Mouse (Mus musculus): ENCODE results near the gene Ythdf1. TPM values are rescaled to one million over a fixed set of nuclear protein-coding genes. Genes with fewer than 3 reads are reported as not detected.

Gene Ythdf1
- total and polyA plus RNA-seq, 3 experiments = 36.8 to 72.2 TPM; not detected in 1

- no peak for TF ChIP-seq CHD2 (IDR thresholded peaks at IDR 0.05; ENCODE audit: low read length)
- TF ChIP-seq ZC3H11A (IDR thresholded peaks at IDR 0.05; ENCODE audit: low read depth, low read length) = no peak
Measured at GRCm38 (mm10) chr2:180915886-180916433, 4.8 kb downstream of the Ythdf1 start (continued).

DNA sequence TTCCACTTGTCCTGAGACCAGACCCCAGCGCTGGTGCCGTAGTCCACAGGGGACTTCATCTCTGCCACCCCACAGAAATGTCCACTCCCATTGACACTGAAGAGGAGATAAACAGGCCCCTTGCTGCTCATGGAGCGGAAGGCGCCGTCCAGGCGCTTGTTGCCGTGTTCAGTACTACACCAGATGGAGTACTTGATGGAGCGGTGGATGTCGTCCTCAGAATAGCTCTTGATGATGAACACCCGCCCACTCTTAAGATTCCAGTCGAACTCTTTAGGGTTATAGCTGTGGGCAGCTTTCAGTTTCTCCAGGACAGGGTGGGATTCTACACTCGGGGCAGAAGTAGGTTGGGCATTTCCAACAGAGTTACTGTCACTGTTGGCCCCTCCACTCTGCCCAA lies 9.8 kb downstream of the Ythdf1 start:
- no peak overlapping the region for H3K27ac ChIP-seq (ENCODE audit: control insufficient read depth, low read depth, low read length)
- H3K9ac ChIP-seq (ENCODE audit: control insufficient read depth, low read depth, low read length, poor library complexity, severe bottlenecking) = no peak overlapping the region

DNA sequence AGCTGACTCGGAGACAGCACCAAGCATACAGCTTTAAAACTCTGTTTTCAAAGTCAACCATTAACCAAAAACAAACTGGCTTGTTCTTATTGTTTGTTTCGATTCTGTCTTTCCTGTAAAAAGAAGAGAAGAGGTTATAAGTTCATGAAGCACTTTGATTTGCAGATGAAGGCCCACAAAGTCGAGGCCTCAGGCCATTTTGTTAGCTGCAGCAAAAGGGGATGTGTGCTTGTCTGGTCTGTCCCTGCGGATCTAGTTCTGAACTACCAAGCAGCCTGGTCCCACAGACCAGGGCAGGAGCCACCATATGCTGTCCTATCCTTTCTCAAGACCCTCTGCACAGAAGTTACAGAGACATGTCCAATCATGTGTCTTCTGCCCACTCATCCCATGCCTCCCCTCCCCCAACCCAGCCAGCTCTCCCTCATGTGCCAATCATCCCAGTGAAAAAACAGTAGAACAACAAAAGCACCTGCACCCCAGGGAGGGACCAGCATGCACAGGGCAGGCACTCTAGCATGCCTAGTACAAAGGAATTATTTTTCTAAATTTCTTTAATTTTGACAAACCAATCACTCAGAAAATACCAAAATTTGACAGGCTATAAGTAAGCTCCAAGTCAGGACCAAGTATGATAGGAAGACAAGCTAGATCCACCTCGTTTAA lies 15.1 kb downstream of the Ythdf1 start:
- Histone ChIP-seq H3K4me1 (ENCODE audit: control insufficient read depth in 1 of 2, insufficient read depth in 2 of 2, low read length in 2 of 2) (no peaks in the 10 kb centered on the region), H3K9me3 (replicated peaks; ENCODE audit: insufficient read depth, low read length) (no peaks in the 10 kb centered on the region), H3K9ac (ENCODE audit: control insufficient read depth, low read depth, low read length, poor library complexity, severe bottlenecking) (no peak overlapping the region), H3K27ac (ENCODE audit: control insufficient read depth, low read depth, low read length) (no peak overlapping the region), H3K4me3 (ENCODE audit: control insufficient read depth in 1 of 2, insufficient read depth in 1 of 2, low read depth in 2 of 2, low read length in 2 of 2) (no peak overlapping the region), H3K36me3 (ENCODE audit: control insufficient read depth in 1 of 2, insufficient read depth in 2 of 2, low read length in 2 of 2) (peaks cover 0 to 20% of the 10 kb centered on the region in 2 experiments; a peak in 3 of 4 replicates), H3K27me3 (ENCODE audit: control insufficient read depth in 1 of 2, insufficient read depth in 2 of 2, low read length in 2 of 2) (no peaks in the 10 kb centered on the region), H3K79me2 (ENCODE audit: control insufficient read depth, insufficient read depth, low read length, poor library complexity) (peaks cover 15% of the 10 kb centered on the region; the same call in 1 of the 2 replicates)
- DNase-seq (ENCODE audit: low read depth, low spot score) = no peak
- TF ChIP-seq POLR2AphosphoS2 (IDR thresholded peaks at IDR 0.05; ENCODE audit: low read length) = no peak
- no peak for TF ChIP-seq BHLHE40 (IDR thresholded peaks at IDR 0.05; ENCODE audit: borderline replicate concordance, low read depth, low read length)
- TF ChIP-seq SIN3A (IDR thresholded peaks at IDR 0.05; ENCODE audit: low read length) = no peak
- no peak for TF ChIP-seq MAFK (IDR thresholded peaks at IDR 0.05; ENCODE audit: borderline replicate concordance, low read depth, low read length)
- no peak for TF ChIP-seq TCF12 (IDR thresholded peaks at IDR 0.05; ENCODE audit: low read depth, low read length)
- no peak for TF ChIP-seq RAD21 (IDR thresholded peaks at IDR 0.05; ENCODE audit: low read depth, low read length)
- no peak for TF ChIP-seq MYB (IDR thresholded peaks at IDR 0.05; ENCODE audit: low read depth, low read length)
- no peak for TF ChIP-seq MAZ (IDR thresholded peaks at IDR 0.05; ENCODE audit: low read depth, low read length)
- TF ChIP-seq GATA1 (IDR thresholded peaks at IDR 0.05; ENCODE audit: low read depth, low read length) = no peak
- TF ChIP-seq TAL1 (IDR thresholded peaks at IDR 0.05; ENCODE audit: low read length) = no peak
- TF ChIP-seq CHD1 (IDR thresholded peaks at IDR 0.05; ENCODE audit: low read depth, low read length) = no peak
- TF ChIP-seq CTCF (IDR thresholded peaks at IDR 0.05 in 2 of 3, conservative IDR thresholded peaks at IDR 0.05 in 1 of 3; ENCODE audit: control insufficient read depth in 1 of 3, insufficient read depth in 1 of 3, low read depth in 2 of 3, low read length in 3 of 3, poor library complexity in 1 of 3, severe bottlenecking in 1 of 3) = no peak
- no peak for TF ChIP-seq UBTF (IDR thresholded peaks at IDR 0.05; ENCODE audit: borderline replicate concordance, insufficient read depth, low read depth, low read length)
- no peak for TF ChIP-seq RCOR1 (IDR thresholded peaks at IDR 0.05; ENCODE audit: low read depth, low read length)
- no peak for TF ChIP-seq MYC (IDR thresholded peaks at IDR 0.05; ENCODE audit: low read depth, low read length)
- TF ChIP-seq MEF2A (IDR thresholded peaks at IDR 0.05; ENCODE audit: extremely low read depth, insufficient replicate concordance, low read depth, low read length, poor library complexity, severe bottlenecking) = no peak
- no peak for TF ChIP-seq ZNF384 (IDR thresholded peaks at IDR 0.05; ENCODE audit: low read depth, low read length)
- TF ChIP-seq ZKSCAN1 (IDR thresholded peaks at IDR 0.05; ENCODE audit: low read depth, low read length) = no peak
- TF ChIP-seq GABPA (IDR thresholded peaks at IDR 0.05; ENCODE audit: low read depth, low read length) = no peak

More for the DNA sequence above, 9.8 kb downstream of the Ythdf1 start:
- DNase-seq (ENCODE audit: low read depth, low spot score) = no peak
- peaks cover 44% of the 10 kb centered on the region for H3K79me2 ChIP-seq (ENCODE audit: control insufficient read depth, insufficient read depth, low read length, poor library complexity)
- no peak overlapping the region for H3K4me3 ChIP-seq (ENCODE audit: control insufficient read depth in 1 of 2, insufficient read depth in 1 of 2, low read depth in 2 of 2, low read length in 2 of 2)
- H3K9me3 ChIP-seq (replicated peaks; ENCODE audit: insufficient read depth, low read length) = no peaks in the 10 kb centered on the region
- no peaks in the 10 kb centered on the region for H3K27me3 ChIP-seq (ENCODE audit: control insufficient read depth in 1 of 2, insufficient read depth in 2 of 2, low read length in 2 of 2)
- H3K4me1 ChIP-seq (ENCODE audit: control insufficient read depth in 1 of 2, insufficient read depth in 2 of 2, low read length in 2 of 2) = 0 out of 4 replicates have a peak, but pooled peaks cover 0 to 2% of the 10 kb centered on the region in 2 experiments
- peaks cover 6 to 51% of the 10 kb centered on the region in 2 experiments for H3K36me3 ChIP-seq (ENCODE audit: control insufficient read depth in 1 of 2, insufficient read depth in 2 of 2, low read length in 2 of 2)
- no peak for TF ChIP-seq CHD1 (IDR thresholded peaks at IDR 0.05; ENCODE audit: low read depth, low read length)
- no peak for TF ChIP-seq POLR2AphosphoS2 (IDR thresholded peaks at IDR 0.05; ENCODE audit: low read length)
- no peak for TF ChIP-seq BHLHE40 (IDR thresholded peaks at IDR 0.05; ENCODE audit: borderline replicate concordance, low read depth, low read length)
- no peak for TF ChIP-seq TBP (IDR thresholded peaks at IDR 0.05; ENCODE audit: low read depth, low read length)
- TF ChIP-seq MXI1 (IDR thresholded peaks at IDR 0.05; ENCODE audit: low read depth, low read length) = no peak
- no peak for TF ChIP-seq MEF2A (IDR thresholded peaks at IDR 0.05; ENCODE audit: extremely low read depth, insufficient replicate concordance, low read depth, low read length, poor library complexity, severe bottlenecking)
- no peak for TF ChIP-seq SMC3 (IDR thresholded peaks at IDR 0.05; ENCODE audit: low read depth, low read length)
- TF ChIP-seq MAFK (IDR thresholded peaks at IDR 0.05; ENCODE audit: borderline replicate concordance, low read depth, low read length) = no peak
- no peak for TF ChIP-seq USF2 (IDR thresholded peaks at IDR 0.05; ENCODE audit: borderline replicate concordance in 1 of 2, insufficient read depth in 1 of 2, low read depth in 1 of 2, low read length in 2 of 2)
- TF ChIP-seq POLR2A (IDR thresholded peaks at IDR 0.05; ENCODE audit: control insufficient read depth in 1 of 2, insufficient read depth in 1 of 2, low read depth in 1 of 2, low read length in 2 of 2, poor library complexity in 1 of 2) = no peak
- TF ChIP-seq E2F4 (IDR thresholded peaks at IDR 0.05; ENCODE audit: borderline replicate concordance, low read depth, low read length) = no peak
- no peak for TF ChIP-seq ZMIZ1 (IDR thresholded peaks at IDR 0.05; ENCODE audit: low read depth, low read length)
- no peak for TF ChIP-seq TAL1 (IDR thresholded peaks at IDR 0.05; ENCODE audit: low read length)
